Mouse (Mus musculus): ENCODE results near the gene Msmp. TPM values are rescaled to one million over a fixed set of nuclear protein-coding genes. Genes with fewer than 3 reads are reported as not detected.

Gene Msmp
- 0.24 TPM in 1 of 2 replicates, not detected in the other for polyA plus RNA-seq (2012; rRNA removed)

GRCm38 (mm10) chr4:43584444-43585416, at the start of gene Msmp:
Gene Msmp (minus strand): TSS chr4:43584494.
- H3K4me1 ChIP-seq (ENCODE audit: control insufficient read depth, insufficient read depth, low read length) = peaks cover 13% of the 10 kb centered on the region
- 57% methylated on average over 12 of the region's 12 CpGs for WGBS
- H3K4me3 ChIP-seq (replicated peaks; ENCODE audit: extremely low read depth, low read depth, low read length) = no peak within 1 kb of the TSS
- TF ChIP-seq POLR2A (IDR thresholded peaks at IDR 0.05; ENCODE audit: borderline replicate concordance, extremely low read depth, low read depth, low read length) (no peak), CTCF (IDR thresholded peaks at IDR 0.05; ENCODE audit: insufficient read depth, low read length) (no peak)
- DNase-seq = no peak

GRCm38 (mm10) chr4:43633736-43634135, 49.4 kb upstream of the Msmp start:
- TF ChIP-seq CTCF (IDR thresholded peaks at IDR 0.05; ENCODE audit: insufficient read depth, low read length) (no peak), POLR2A (IDR thresholded peaks at IDR 0.05; ENCODE audit: borderline replicate concordance, extremely low read depth, low read depth, low read length) (no peak)
- 76% methylated on average over 2 of the region's 2 CpGs for WGBS
- peaks cover 4% of the 10 kb centered on the region; the same call in 1 of the 2 replicates for H3K4me1 ChIP-seq (ENCODE audit: control insufficient read depth, insufficient read depth, low read length)
- no peak overlapping the region for H3K4me3 ChIP-seq (replicated peaks; ENCODE audit: extremely low read depth, low read depth, low read length)
- DNase-seq = no peak

- 89% methylated on average over 8 of the region's 8 CpGs for WGBS
- Histone ChIP-seq H3K4me3 (replicated peaks; ENCODE audit: extremely low read depth, low read depth, low read length) (no peak overlapping the region), H3K4me1 (ENCODE audit: control insufficient read depth, insufficient read depth, low read length) (peaks cover 4% of the 10 kb centered on the region; the same call in 1 of the 2 replicates)
- TF ChIP-seq CTCF (IDR thresholded peaks at IDR 0.05; ENCODE audit: insufficient read depth, low read length) (no peak), POLR2A (IDR thresholded peaks at IDR 0.05; ENCODE audit: borderline replicate concordance, extremely low read depth, low read depth, low read length) (no peak)
- DNase-seq = no peak
Measured at GRCm38 (mm10) chr4:43633296-43633695, 49.0 kb upstream of the Msmp start.

DNA sequence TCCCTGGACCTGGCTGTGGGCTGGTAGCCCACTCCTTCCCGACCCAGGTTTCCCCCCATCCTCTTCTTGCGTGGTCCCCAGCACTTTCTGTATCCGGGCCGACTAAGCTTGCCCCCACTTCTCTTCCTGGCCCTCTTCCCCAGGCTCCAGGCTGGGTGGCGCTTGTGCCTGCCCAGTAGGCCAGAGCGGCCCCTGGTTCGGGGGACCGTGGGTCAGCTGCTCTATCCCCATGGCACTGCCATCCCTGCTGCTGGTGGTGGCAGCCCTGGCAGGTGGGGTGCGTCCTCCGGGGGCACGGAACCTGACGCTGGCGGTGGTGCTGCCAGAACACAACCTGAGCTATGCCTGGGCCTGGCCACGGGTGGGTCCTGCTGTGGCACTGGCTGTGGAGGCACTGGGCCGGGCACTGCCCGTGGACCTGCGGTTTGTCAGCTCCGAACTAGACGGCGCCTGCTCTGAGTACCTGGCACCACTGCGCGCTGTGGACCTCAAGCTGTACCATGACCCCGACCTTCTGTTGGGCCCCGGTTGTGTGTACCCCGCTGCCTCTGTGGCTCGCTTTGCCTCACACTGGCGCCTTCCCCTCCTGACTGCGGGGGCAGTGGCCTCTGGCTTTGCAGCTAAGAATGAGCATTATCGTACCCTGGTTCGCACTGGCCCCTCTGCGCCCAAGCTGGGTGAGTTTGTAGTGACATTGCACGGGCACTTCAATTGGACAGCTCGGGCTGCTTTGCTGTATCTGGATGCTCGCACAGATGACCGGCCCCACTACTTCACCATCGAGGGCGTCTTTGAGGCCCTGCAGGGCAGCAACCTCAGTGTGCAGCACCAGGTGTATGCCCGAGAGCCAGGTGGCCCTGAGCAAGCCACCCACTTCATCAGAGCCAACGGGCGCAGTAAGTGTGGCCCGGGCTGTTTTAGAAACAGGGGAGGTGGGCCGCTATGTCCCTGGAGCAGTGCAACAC, 47.9 kb upstream of the Msmp start:
- 65% methylated on average over 42 of the region's 42 CpGs for WGBS
- H3K4me3 ChIP-seq (replicated peaks; ENCODE audit: extremely low read depth, low read depth, low read length) = peak overlapping the region; percentile 62
- DNase-seq = no peak
- TF ChIP-seq CTCF (IDR thresholded peaks at IDR 0.05; ENCODE audit: insufficient read depth, low read length) = no peak
- no peak for TF ChIP-seq POLR2A (IDR thresholded peaks at IDR 0.05; ENCODE audit: borderline replicate concordance, extremely low read depth, low read depth, low read length)
- H3K4me1 ChIP-seq (ENCODE audit: control insufficient read depth, insufficient read depth, low read length) = peaks cover 4% of the 10 kb centered on the region; the same call in 1 of the 2 replicates

GRCm38 (mm10) chr4:43631046-43631955, 47.0 kb upstream of the Msmp start, which contains the start of gene Npr2:
Gene Npr2 (plus strand): TSS chr4:43631935.
- DNase-seq = peak; percentile 63
- Histone ChIP-seq H3K4me1 (ENCODE audit: control insufficient read depth, insufficient read depth, low read length) (peaks cover 4% of the 10 kb centered on the region; the same call in 1 of the 2 replicates), H3K4me3 (replicated peaks; ENCODE audit: extremely low read depth, low read depth, low read length) (peak within 1 kb of the TSS; percentile 62)
- TF ChIP-seq CTCF (IDR thresholded peaks at IDR 0.05; ENCODE audit: insufficient read depth, low read length) (no peak), POLR2A (IDR thresholded peaks at IDR 0.05; ENCODE audit: borderline replicate concordance, extremely low read depth, low read depth, low read length) (no peak; the same call in 1 of the 2 replicates)
- 2% methylated on average over 58 of the region's 70 CpGs for WGBS

DNA sequence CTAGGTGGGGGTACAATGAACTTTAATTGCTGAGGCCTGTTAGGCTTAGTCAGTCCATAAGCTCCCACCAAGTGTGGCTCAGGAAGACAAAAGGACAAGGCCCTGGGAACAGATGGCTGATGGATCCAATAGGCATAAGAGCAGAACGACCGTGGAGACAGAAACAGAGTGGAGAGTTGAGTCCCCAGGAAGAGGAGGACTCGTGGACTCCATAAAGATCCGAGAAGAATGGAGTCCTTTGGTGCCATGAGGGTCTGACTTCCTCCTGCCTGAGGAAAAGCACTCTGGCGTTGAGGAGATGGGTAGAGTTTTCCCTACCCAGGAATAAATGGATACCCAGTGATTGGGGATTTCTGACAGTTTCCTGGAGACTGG, 46.4 kb upstream of the Msmp start:
- Histone ChIP-seq H3K4me1 (ENCODE audit: control insufficient read depth, insufficient read depth, low read length) (peaks cover 4% of the 10 kb centered on the region; the same call in 1 of the 2 replicates), H3K4me3 (replicated peaks; ENCODE audit: extremely low read depth, low read depth, low read length) (no peak overlapping the region)
- DNase-seq = no peak
- TF ChIP-seq CTCF (IDR thresholded peaks at IDR 0.05; ENCODE audit: insufficient read depth, low read length) (no peak), POLR2A (IDR thresholded peaks at IDR 0.05; ENCODE audit: borderline replicate concordance, extremely low read depth, low read depth, low read length) (no peak)
- WGBS = 37% methylated on average over 5 of the region's 5 CpGs

DNA sequence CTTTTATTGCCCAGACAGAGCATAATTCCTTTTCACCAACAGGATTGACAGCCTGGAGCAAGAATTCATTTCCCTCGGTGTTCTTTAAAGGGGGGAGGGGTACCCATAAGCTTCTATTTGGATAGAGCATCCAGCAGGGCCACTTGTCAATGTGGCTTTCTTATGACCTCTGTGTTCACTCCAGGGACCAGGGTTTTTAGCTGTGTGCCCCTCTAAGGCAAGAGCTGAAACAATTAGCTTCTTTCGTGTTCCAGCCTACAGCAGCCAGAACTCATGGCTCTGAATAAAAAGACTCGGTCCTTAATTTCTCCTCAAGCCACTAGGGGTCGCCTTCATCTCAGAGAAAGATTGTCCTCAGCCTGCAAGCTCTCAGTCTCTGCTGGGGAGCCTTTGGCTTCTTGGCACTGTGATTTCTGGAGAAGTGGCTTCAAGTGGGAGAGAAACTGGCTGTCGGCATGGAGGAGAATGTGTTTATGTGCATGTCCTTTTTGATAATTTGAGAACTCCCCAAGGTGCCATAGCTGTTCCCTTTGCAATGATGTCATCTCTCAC, 45.8 kb upstream of the Msmp start:
- DNase-seq = peak; percentile 67
- no peak overlapping the region for H3K4me3 ChIP-seq (replicated peaks; ENCODE audit: extremely low read depth, low read depth, low read length)
- 7% methylated on average over 5 of the region's 5 CpGs for WGBS
- peaks cover 4% of the 10 kb centered on the region; the same call in 1 of the 2 replicates for H3K4me1 ChIP-seq (ENCODE audit: control insufficient read depth, insufficient read depth, low read length)
- TF ChIP-seq POLR2A (IDR thresholded peaks at IDR 0.05; ENCODE audit: borderline replicate concordance, extremely low read depth, low read depth, low read length) (no peak), CTCF (IDR thresholded peaks at IDR 0.05; ENCODE audit: insufficient read depth, low read length) (peak; percentile 69)

All from lung, adult 2 months (tissue).